Mouse (Mus musculus) forebrain, embryonic 15.5 days (tissue): ENCODE results near the gene Inppl1. TPM values are rescaled to one million over a fixed set of nuclear protein-coding genes. Genes with fewer than 3 reads are reported as not detected.
A peak's percentile ranks its signal among the peaks of the same experiment; 100 is the strongest.

Experiments
- ATAC-seq: fragments of 200-750 bp; cut with Nextera tagmentation; replicated peaks from 2 replicates; pipeline ENCODE4 v1.8.0; 2017; ENCODE audit warnings: mild to moderate bottlenecking, moderate TSS enrichment, moderate library complexity
- H3K27ac ChIP-seq: fragments of 300-500 bp; sonication (generic); replicated peaks from 2 replicates; pipeline ENCODE4 v1.5.1; 2015; ENCODE audit warnings: mild to moderate bottlenecking, inconsistent platforms
- H3K27me3 ChIP-seq: fragments of 300-500 bp; sonication (generic); 2 replicates; pipeline ENCODE4 v1.6.1; 2015; ENCODE audit warnings: inconsistent platforms
- H3K36me3 ChIP-seq: fragments of 300-500 bp; sonication (generic); 2 replicates; pipeline ENCODE4 v1.6.1; 2015; ENCODE audit warnings: mild to moderate bottlenecking, inconsistent platforms
- H3K4me1 ChIP-seq: fragments of 300-500 bp; sonication (generic); 2 replicates; pipeline ENCODE4 v1.6.1; 2015; ENCODE audit warnings: inconsistent platforms
- H3K4me2 ChIP-seq: fragments of 300-500 bp; sonication (generic); replicated peaks from 2 replicates; pipeline ENCODE4 v1.6.1; 2015; ENCODE audit warnings: mild to moderate bottlenecking, inconsistent platforms
- H3K4me3 ChIP-seq: fragments of 300-500 bp; sonication (generic); 2 replicates; pipeline ENCODE4 v1.5.1; 2015; ENCODE audit warnings: mild to moderate bottlenecking, inconsistent platforms
- H3K9ac ChIP-seq: fragments of 300-500 bp; sonication (generic); replicated peaks from 2 replicates; pipeline ENCODE4 v1.6.1; 2015; ENCODE audit warnings: mild to moderate bottlenecking, inconsistent platforms
- H3K9me3 ChIP-seq: fragments of 300-500 bp; sonication (generic); 2 replicates; pipeline ENCODE4 v1.6.1; 2016; ENCODE audit warnings: inconsistent platforms
- WGBS: fragments of 180-500 bp; shearing (Covaris S2); methylation state at CpG from one replicate; pipeline ENCODE4 v1.1.7; 2015; ENCODE audit warnings: mixed read lengths; 5-methylcytosine and 5-hydroxymethylcytosine counted together
- polyA plus RNA-seq: library from polyadenylated mRNA; unstranded; fragments of >200 nt; fragmentation: Nextera tagmentation; extraction: Ambion mirVana; gene quantifications from 2 replicates; pipeline ENCODE4 v1.2.1, GENCODE M21; 2015

Gene Inppl1
- polyA plus RNA-seq, 1 experiment from 2014 or later, result 22.3 TPM

- peak overlapping the region; percentile 80 for H3K4me3 ChIP-seq
- H3K27me3 ChIP-seq, result no peaks in the 10 kb centered on the region
- 0% methylated on average over 63 of the region's 63 CpGs for whole genome bisulfite sequencing
- ATAC-seq, result peak; percentile 36
- 0 out of 2 replicates have a peak, but pooled peaks cover 6% of the 10 kb centered on the region for H3K36me3 ChIP-seq
- peak overlapping the region; percentile 100 for H3K4me2 ChIP-seq
- peaks cover 54% of the 10 kb centered on the region for H3K4me1 ChIP-seq
- no peaks in the 10 kb centered on the region for H3K9me3 ChIP-seq
- peak overlapping the region; percentile 68 for H3K9ac ChIP-seq
- H3K27ac ChIP-seq, result peak overlapping the region; percentile 75
Measured at GRCm38 (mm10) chr7:101836271-101837153, 1.5 kb downstream of the Inppl1 start.

DNA sequence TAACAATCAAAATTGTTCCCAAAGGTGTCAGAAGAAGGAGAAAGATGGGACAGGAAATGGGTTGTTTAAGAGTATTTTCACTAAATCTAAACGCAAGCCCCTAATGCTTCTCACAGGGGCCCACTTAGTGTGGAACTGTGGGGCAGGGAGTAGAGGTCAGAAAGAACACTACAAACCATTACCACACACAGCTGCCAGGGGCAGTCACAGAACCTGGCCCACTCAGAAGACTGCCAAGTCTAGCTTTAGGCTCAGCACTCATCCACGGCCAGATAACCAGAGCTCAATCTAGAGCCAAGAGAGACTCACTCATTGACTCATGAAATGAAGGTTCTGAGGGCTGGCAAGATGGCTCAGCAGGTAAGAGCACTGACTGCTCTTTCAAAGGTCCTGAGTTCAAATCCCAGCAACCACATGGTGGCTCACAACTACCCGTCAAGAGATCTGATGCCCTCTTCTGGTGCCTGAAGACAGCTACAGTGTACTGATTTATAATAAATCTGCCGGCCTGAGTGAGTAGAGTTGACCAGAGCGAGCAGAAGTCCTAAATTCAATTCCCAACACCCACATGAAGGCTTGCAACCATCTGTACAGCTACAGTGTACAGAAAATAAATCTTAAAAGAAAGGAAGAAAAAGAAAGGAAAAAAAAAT, 2.4 kb downstream of the Inppl1 start:
- H3K4me1 ChIP-seq, result peaks cover 54% of the 10 kb centered on the region
- H3K27ac ChIP-seq, result peak overlapping the region; percentile 75; the same call in 1 of the 2 replicates
- 43% methylated on average over 5 of the region's 5 CpGs for WGBS
- peak overlapping the region; percentile 68; the same call in 1 of the 2 replicates for H3K9ac ChIP-seq
- peak overlapping the region; percentile 80 for H3K4me3 ChIP-seq
- ATAC-seq, result no peak
- no peaks in the 10 kb centered on the region for H3K27me3 ChIP-seq
- H3K4me2 ChIP-seq, result peak overlapping the region; percentile 100
- no peaks in the 10 kb centered on the region for H3K9me3 ChIP-seq
- peaks cover 10% of the 10 kb centered on the region; the same call in 1 of the 2 replicates for H3K36me3 ChIP-seq

GRCm38 (mm10) chr7:101834903-101835302, 3.1 kb downstream of the Inppl1 start:
- ATAC-seq, result no peak
- H3K9me3 ChIP-seq, result no peaks in the 10 kb centered on the region
- peak overlapping the region; percentile 3; the same call in 1 of the 2 replicates for H3K4me2 ChIP-seq
- peaks cover 54% of the 10 kb centered on the region for H3K4me1 ChIP-seq
- H3K4me3 ChIP-seq, result no peak overlapping the region
- H3K36me3 ChIP-seq, result peaks cover 15% of the 10 kb centered on the region; the same call in 1 of the 2 replicates
- peak overlapping the region; percentile 81 for H3K27ac ChIP-seq
- no peaks in the 10 kb centered on the region for H3K27me3 ChIP-seq
- H3K9ac ChIP-seq, result no peak overlapping the region
- 42% methylated on average over 3 of the region's 3 CpGs for WGBS

GRCm38 (mm10) chr7:101833916-101834584, 4.0 kb downstream of the Inppl1 start:
- peaks cover 54% of the 10 kb centered on the region for H3K4me1 ChIP-seq
- peak overlapping the region; percentile 81 for H3K27ac ChIP-seq
- no peak overlapping the region for H3K9ac ChIP-seq
- no peaks in the 10 kb centered on the region for H3K9me3 ChIP-seq
- ATAC-seq, result peak; percentile 53
- H3K4me2 ChIP-seq, result 0 out of 2 replicates have a peak overlapping the region, but pooled peaks have one; percentile 3
- no peaks in the 10 kb centered on the region for H3K27me3 ChIP-seq
- WGBS, result 28% methylated on average over 3 of the region's 3 CpGs
- peaks cover 15% of the 10 kb centered on the region; the same call in 1 of the 2 replicates for H3K36me3 ChIP-seq
- H3K4me3 ChIP-seq, result no peak overlapping the region

DNA sequence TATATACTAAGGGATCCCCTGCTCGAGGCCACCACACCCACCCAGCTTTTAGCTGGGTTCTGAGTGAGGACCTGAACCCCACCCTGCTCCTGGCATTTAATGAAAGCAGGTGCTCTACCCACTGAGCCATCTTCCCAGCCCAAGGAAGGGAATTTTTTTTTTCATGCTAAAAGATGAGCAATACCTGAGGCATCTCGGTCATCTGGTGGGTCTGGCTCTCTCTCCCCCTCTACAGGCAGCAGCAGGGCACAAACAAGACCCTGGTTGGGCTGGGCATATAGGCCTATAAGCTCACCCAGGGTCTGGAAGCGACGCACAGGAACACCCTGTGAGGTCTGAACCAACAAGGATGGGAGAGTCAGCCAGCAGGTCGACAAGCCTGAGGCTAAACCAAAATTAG, 4.7 kb downstream of the Inppl1 start:
- Histone ChIP-seq H3K9ac (no peak overlapping the region), H3K36me3 (peaks cover 17% of the 10 kb centered on the region), H3K4me3 (no peak overlapping the region), H3K4me2 (no peak overlapping the region), H3K27ac (peak overlapping the region; percentile 81), H3K27me3 (no peaks in the 10 kb centered on the region), H3K9me3 (no peaks in the 10 kb centered on the region), H3K4me1 (peaks cover 51% of the 10 kb centered on the region)
- WGBS, result 64% methylated on average over 5 of the region's 5 CpGs
- ATAC-seq, result no peak

- peaks cover 23% of the 10 kb centered on the region for H3K36me3 ChIP-seq
- H3K4me2 ChIP-seq, result no peak overlapping the region
- peaks cover 41% of the 10 kb centered on the region for H3K4me1 ChIP-seq
- no peak overlapping the region for H3K27ac ChIP-seq
- no peak overlapping the region for H3K9ac ChIP-seq
- H3K27me3 ChIP-seq, result no peaks in the 10 kb centered on the region
- no peaks in the 10 kb centered on the region for H3K9me3 ChIP-seq
- no peak for ATAC-seq
- 95% methylated on average over 4 of the region's 4 CpGs for WGBS
- no peak overlapping the region for H3K4me3 ChIP-seq
Measured at GRCm38 (mm10) chr7:101832372-101832771, 5.7 kb downstream of the Inppl1 start.

DNA sequence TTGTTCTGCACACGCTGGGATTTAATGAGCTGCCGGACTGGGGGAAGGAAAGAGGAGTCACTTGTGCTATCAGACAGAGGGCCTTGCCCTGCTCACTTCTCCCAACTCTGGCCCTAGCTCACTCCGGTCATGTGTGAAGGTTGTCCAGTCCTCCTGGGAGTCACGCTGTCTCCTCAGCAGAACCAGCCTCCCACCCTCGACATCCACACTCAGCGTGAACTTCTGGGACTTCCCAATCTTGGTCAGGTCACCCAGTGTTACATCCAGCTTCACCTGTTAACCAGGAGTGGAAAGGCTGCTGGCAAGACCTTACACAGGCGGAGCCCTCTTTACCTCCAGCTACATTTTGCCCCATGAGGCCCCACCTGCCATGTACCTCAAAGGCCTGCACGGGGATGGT, 6.6 kb downstream of the Inppl1 start:
- no peak overlapping the region for H3K4me3 ChIP-seq
- no peak overlapping the region for H3K9ac ChIP-seq
- H3K36me3 ChIP-seq, result peaks cover 26% of the 10 kb centered on the region
- H3K4me1 ChIP-seq, result peaks cover 32% of the 10 kb centered on the region
- no peak for ATAC-seq
- WGBS, result 94% methylated on average over 8 of the region's 8 CpGs
- no peak overlapping the region for H3K27ac ChIP-seq
- no peak overlapping the region for H3K4me2 ChIP-seq
- H3K9me3 ChIP-seq, result no peaks in the 10 kb centered on the region
- H3K27me3 ChIP-seq, result no peaks in the 10 kb centered on the region

- Histone ChIP-seq H3K9me3 (no peaks in the 10 kb centered on the region), H3K36me3 (peaks cover 26% of the 10 kb centered on the region), H3K27ac (no peak overlapping the region), H3K4me1 (peaks cover 24% of the 10 kb centered on the region), H3K4me2 (no peak overlapping the region), H3K27me3 (no peaks in the 10 kb centered on the region), H3K9ac (no peak overlapping the region), H3K4me3 (no peak overlapping the region)
- WGBS, result 100% methylated on average over 3 of the region's 3 CpGs
- ATAC-seq, result no peak
Measured at GRCm38 (mm10) chr7:101830373-101830772, 7.7 kb downstream of the Inppl1 start.

DNA sequence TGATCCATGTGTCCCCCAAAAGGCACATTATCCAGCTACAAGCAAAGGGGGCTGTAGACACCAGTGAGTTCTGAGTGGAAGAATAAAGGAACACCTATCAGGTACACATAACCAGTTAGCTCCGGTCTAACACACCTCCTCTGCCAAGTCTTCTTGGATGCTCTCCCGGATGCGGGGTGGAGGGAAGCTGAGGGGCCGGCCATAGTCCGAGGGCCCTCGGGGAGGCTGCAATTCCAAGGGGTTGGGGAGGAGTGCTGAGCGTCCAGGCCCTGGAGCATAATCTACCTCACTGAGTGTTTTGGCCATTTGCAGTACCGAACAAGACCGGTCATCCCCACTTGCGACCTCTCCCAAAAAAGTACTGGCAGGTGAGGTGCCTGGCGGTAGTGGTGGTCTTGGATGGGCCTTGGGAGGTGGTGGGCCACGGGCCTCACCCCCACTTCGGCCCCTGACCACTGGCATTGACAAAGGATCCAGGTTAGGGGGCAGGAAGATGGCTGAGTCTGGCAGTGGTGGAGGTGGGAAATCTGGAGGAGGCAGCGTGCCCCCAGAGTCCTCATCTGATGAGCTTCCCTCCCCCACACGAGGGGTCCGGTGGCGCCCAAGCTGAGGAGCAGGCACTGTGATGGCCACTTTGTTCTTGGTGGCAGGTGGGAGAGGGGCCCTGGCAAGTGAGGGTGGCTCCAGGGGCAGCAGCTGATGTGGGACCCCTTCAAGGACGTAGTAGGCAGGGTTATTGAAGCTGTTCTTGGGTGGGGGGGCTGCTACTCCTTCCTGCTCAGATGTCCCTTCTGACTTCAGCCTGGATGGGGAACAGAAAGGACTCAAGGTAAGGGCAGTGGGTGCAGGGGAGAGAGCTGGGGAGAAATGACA, 14.0 kb downstream of the Inppl1 start:
- WGBS, result 76% methylated on average over 18 of the region's 18 CpGs
- Histone ChIP-seq H3K4me2 (no peak overlapping the region), H3K9ac (no peak overlapping the region), H3K4me1 (peaks cover 17% of the 10 kb centered on the region), H3K9me3 (no peaks in the 10 kb centered on the region), H3K27ac (no peak overlapping the region), H3K4me3 (no peak overlapping the region), H3K27me3 (peaks cover 34% of the 10 kb centered on the region), H3K36me3 (peaks cover 11% of the 10 kb centered on the region; the same call in 1 of the 2 replicates)
- 0 out of 2 replicates have a peak, but pooled peaks have one; percentile 11 for ATAC-seq

GRCm38 (mm10) chr7:101822836-101823757, 14.9 kb downstream of the Inppl1 start:
- 32% methylated on average over 32 of the region's 32 CpGs for WGBS
- H3K36me3 ChIP-seq, result peaks cover 7% of the 10 kb centered on the region; the same call in 1 of the 2 replicates
- H3K4me3 ChIP-seq, result no peak overlapping the region
- H3K27me3 ChIP-seq, result peaks cover 43% of the 10 kb centered on the region
- H3K9ac ChIP-seq, result no peak overlapping the region
- 0 out of 2 replicates have a peak, but pooled peaks have one; percentile 14 for ATAC-seq
- H3K27ac ChIP-seq, result no peak overlapping the region
- peaks cover 24% of the 10 kb centered on the region for H3K4me1 ChIP-seq
- no peak overlapping the region for H3K4me2 ChIP-seq
- H3K9me3 ChIP-seq, result no peaks in the 10 kb centered on the region
